Mouse (Mus musculus) midbrain, embryonic 14.5 days (tissue): ENCODE data around the gene Pot1b. TPM values are rescaled to one million over a fixed set of nuclear protein-coding genes. Genes with fewer than 3 reads are reported as not detected.
A peak's percentile ranks its signal among the peaks of the same experiment; 100 is the strongest.

Experiments used
- ATAC-seq: fragments of 200-750 bp; cut with Nextera tagmentation; 2 replicates; pipeline ENCODE4 v1.8.0; 2017; ENCODE audit warnings: moderate number of reproducible peaks, moderate library complexity; ENCODE audit not compliant: low FRiP score, low TSS enrichment
- DNase-seq: peaks from one replicate; pipeline ENCODE4 v3.0.0-alpha.2; 2015
- H3K27ac ChIP-seq: fragments of 300-500 bp; sonication (generic); replicated peaks from 2 replicates; pipeline ENCODE4 v1.5.1; 2014; ENCODE audit warnings: mild to moderate bottlenecking, low read depth, low read length, moderate library complexity
- H3K27me3 ChIP-seq: fragments of 300-500 bp; sonication (generic); 2 replicates; pipeline ENCODE4 v1.6.1; 2014; ENCODE audit warnings: low read length, control low read depth, mixed read lengths; ENCODE audit not compliant: control insufficient read depth, insufficient read depth
- H3K36me3 ChIP-seq: fragments of 300-500 bp; sonication (generic); 2 replicates; pipeline ENCODE4 v1.6.1; 2014; ENCODE audit warnings: low read length, control low read depth; ENCODE audit not compliant: control insufficient read depth, insufficient read depth
- H3K4me1 ChIP-seq: fragments of 300-500 bp; sonication (generic); 2 replicates; pipeline ENCODE4 v1.6.1; 2014; ENCODE audit warnings: mild to moderate bottlenecking, antibody characterized with exemption, low read length, control low read depth; ENCODE audit not compliant: control insufficient read depth, insufficient read depth
- H3K4me2 ChIP-seq: fragments of 300-500 bp; sonication (generic); 2 replicates; pipeline ENCODE4 v1.6.1; 2014; ENCODE audit warnings: mild to moderate bottlenecking, low read length, moderate library complexity
- H3K4me3 ChIP-seq: fragments of 300-500 bp; sonication (generic); replicated peaks from 2 replicates; pipeline ENCODE4 v1.5.1; 2014; ENCODE audit warnings: low read depth, low read length
- H3K9ac ChIP-seq: fragments of 300-500 bp; sonication (generic); replicated peaks from 2 replicates; pipeline ENCODE4 v1.6.1; 2014; ENCODE audit warnings: mild to moderate bottlenecking, low read length, moderate library complexity
- H3K9me3 ChIP-seq: fragments of 300-500 bp; sonication (generic); 2 replicates; pipeline ENCODE4 v1.6.1; 2016; ENCODE audit warnings: low read length, control low read depth, mixed read lengths; ENCODE audit not compliant: control insufficient read depth
- WGBS: fragments of 180-500 bp; shearing (Covaris S2); extraction: QIAGEN DNeasy Blood & Tissue Kit; methylation state at CpG from one replicate; pipeline ENCODE4 v1.1.7; 2014; 5-methylcytosine and 5-hydroxymethylcytosine counted together
- polyA plus RNA-seq: library from polyadenylated mRNA; unstranded; fragments of >200 nt; fragmentation: Nextera tagmentation; extraction: Ambion mirVana; gene quantifications from 2 replicates; pipeline ENCODE4 v1.2.1, GENCODE M21; 2014

Gene Pot1b
- polyA plus RNA-seq, 1 experiment from 2014 or later: 7.0 TPM

DNA sequence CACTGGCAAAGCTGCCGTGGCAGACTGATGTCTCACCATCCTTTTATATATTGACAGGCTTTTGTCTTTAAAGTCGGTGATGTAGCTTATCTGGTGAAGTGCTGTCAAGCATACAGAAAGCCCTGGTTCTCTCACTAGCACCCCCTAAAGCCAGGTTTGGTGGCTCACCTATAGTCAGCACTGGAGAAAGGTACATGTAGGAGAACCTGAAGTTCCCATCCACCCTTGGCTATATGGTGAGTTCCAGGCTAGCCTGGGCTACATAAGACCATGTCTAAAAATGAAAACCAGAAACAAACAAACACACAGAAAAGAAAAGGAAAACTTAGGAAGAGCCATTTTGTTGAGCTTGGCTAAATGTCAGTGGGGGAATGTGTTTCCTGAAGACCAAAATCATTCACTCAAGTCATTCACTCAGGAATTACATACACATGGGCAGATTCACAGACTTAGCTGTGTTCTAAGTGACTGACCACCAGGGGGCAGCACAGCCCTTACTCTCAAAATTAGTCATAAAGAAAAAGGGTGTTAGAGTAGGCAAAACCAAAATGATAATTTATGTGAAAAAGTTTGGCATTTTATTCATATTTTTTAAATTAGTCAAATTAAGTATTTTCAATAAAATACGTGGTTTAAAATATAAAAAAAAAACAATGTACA, 10.1 kb downstream of the Pot1b start:
- DNase-seq (peak; percentile 93), ATAC-seq (peak; percentile 71; the same call in 1 of the 2 replicates)
- Histone ChIP-seq H3K4me2 (no peak overlapping the region), H3K27me3 (no peaks in the 10 kb centered on the region), H3K4me1 (no peaks in the 10 kb centered on the region), H3K9me3 (no peaks in the 10 kb centered on the region), H3K27ac (no peak overlapping the region), H3K9ac (no peak overlapping the region), H3K36me3 (peaks cover 29% of the 10 kb centered on the region), H3K4me3 (no peak overlapping the region)
- 64% methylated on average over 3 of the region's 3 CpGs for WGBS

GRCm38 (mm10) chr17:55699388-55699787, 13.0 kb downstream of the Pot1b start:
- Histone ChIP-seq H3K9me3 (no peaks in the 10 kb centered on the region), H3K4me1 (no peaks in the 10 kb centered on the region), H3K27me3 (no peaks in the 10 kb centered on the region), H3K36me3 (peaks cover 27% of the 10 kb centered on the region), H3K27ac (no peak overlapping the region), H3K4me3 (no peak overlapping the region), H3K9ac (no peak overlapping the region), H3K4me2 (no peak overlapping the region)
- DNase-seq (no peak), ATAC-seq (no peak)
- 84% methylated on average over 2 of the region's 2 CpGs for WGBS

DNA sequence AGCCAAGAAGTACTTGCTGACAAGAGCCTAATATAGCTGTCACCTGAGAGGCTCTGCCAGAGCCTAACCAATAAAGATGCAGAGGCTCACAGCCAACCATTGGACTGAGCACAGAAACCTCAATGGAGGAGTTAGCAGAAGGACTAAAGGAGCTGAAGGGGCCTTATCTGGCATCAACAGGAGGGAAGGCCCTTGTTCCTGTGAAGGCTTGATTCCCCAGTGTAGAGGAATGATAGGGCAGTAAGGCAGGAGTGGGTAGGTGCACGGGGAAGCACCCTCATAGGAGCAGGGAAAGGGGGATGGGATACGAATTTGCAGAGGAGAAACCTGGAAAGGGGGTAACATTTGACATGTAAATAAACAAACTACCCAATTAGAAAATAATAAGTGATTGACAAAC, 51.3 kb downstream of the Pot1b start:
- no peak for DNase-seq
- Histone ChIP-seq H3K27me3 (no peaks in the 10 kb centered on the region), H3K36me3 (peaks cover 31% of the 10 kb centered on the region), H3K4me3 (no peak overlapping the region), H3K9ac (no peak overlapping the region), H3K27ac (no peak overlapping the region), H3K4me2 (no peak overlapping the region), H3K9me3 (no peaks in the 10 kb centered on the region), H3K4me1 (no peaks in the 10 kb centered on the region)
- WGBS: 96% methylated on average over 2 of the region's 2 CpGs
- ATAC-seq: no peak

DNA sequence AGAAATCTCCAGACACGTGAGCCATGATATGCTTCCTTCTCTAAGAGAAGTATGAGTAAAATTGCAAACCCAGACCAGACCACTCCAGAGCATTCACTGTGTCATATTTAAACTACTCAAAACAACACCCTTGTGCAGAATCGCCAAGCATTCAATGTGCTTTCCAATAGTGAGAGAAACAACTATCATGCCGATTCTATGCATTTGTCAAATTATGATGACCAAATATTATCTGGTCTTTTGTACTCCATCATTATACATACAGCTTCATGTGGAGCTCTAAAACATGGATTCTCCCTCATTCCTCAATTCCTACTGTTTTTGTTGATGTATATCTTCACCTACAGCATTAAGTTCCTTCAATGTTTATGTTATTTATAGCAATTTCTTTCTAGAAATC, 87.3 kb downstream of the Pot1b start, which contains the start of gene Vmn2r118:
Gene Vmn2r118 (minus strand): TSS at position 101 of the 400 bp plus-strand sequence.
- DNase-seq: no peak
- no peaks in the 10 kb centered on the region for H3K36me3 ChIP-seq
- H3K4me1 ChIP-seq: no peaks in the 10 kb centered on the region
- no peaks in the 10 kb centered on the region for H3K9me3 ChIP-seq
- no peak for ATAC-seq
- no peak within 1 kb of the TSS for H3K9ac ChIP-seq
- H3K27ac ChIP-seq: no peak within 1 kb of the TSS
- WGBS: 88% methylated on average over 3 of the region's 3 CpGs
- no peaks in the 10 kb centered on the region for H3K27me3 ChIP-seq
- no peak within 1 kb of the TSS for H3K4me2 ChIP-seq
- H3K4me3 ChIP-seq: no peak within 1 kb of the TSS

Other genes with a start within 250 kb of the Pot1b start
- not detected in 2 replicates for gene Vmn2r118, start 87.4 kb downstream of the Pot1b start, polyA plus RNA-seq
- gene Adgre4, start 37.4 kb upstream of the Pot1b start, polyA plus RNA-seq: 0.26 and 0.29 TPM in 2 replicates
- gene Zfp119a, start 166.3 kb upstream of the Pot1b start, polyA plus RNA-seq: 14.2 and 15.3 TPM in 2 replicates
- 17.8 and 18.8 TPM in 2 replicates for gene Zfp959, start 179.5 kb upstream of the Pot1b start, polyA plus RNA-seq
- gene Zfp119b, start 236.9 kb upstream of the Pot1b start, polyA plus RNA-seq: 10.7 and 13.4 TPM in 2 replicates
- 6.6 and 9.6 TPM in 2 replicates for gene Ebi3, start 240.0 kb upstream of the Pot1b start, polyA plus RNA-seq
- gene Yju2, start 246.5 kb upstream of the Pot1b start, polyA plus RNA-seq: 20.0 and 21.4 TPM in 2 replicates